Mouse (Mus musculus) spleen, postnatal 14 days (tissue): ENCODE measurements around the gene Clec1a.
"Not testable (repeated sequence)": the region's sequence is repeated elsewhere in the genome, so short reads cannot be mapped to it uniquely, and the experiment has no call there.

Source experiments
- DNase-seq, 2 experiments: peaks; one replicate each; pipeline ENCODE4 v3.0.0; 2021 to 2022; ENCODE audit warnings: low spot score in 2 of 2

Clec1a gene

GRCm38 (mm10) chr6:129451411-129452039 is at the start of gene Clec1a:
Gene Clec1a, minus strand, starts transcription at chr6:129452000.
- no peak for DNase-seq

GRCm38 (mm10) chr6:129499516-129499915 is 47.7 kb upstream of the Clec1a start:
- not testable (repeated sequence) for DNase-seq

GRCm38 (mm10) chr6:129497345-129498218 is 45.8 kb upstream of the Clec1a start:
- no peak for DNase-seq

- no peak for DNase-seq
Observed at GRCm38 (mm10) chr6:129494924-129495323, 43.1 kb upstream of the Clec1a start.

GRCm38 (mm10) chr6:129480089-129480958 is 28.5 kb upstream of the Clec1a start:
- DNase-seq = no peak

GRCm38 (mm10) chr6:129476404-129477126 is 24.8 kb upstream of the Clec1a start:
- no peak for DNase-seq

- no peak for DNase-seq
Observed at GRCm38 (mm10) chr6:129472627-129473026, 20.8 kb upstream of the Clec1a start.

- DNase-seq = no peak
Observed at GRCm38 (mm10) chr6:129471386-129471785, 19.6 kb upstream of the Clec1a start.

- no peak for DNase-seq
Observed at GRCm38 (mm10) chr6:129449743-129450142, 2.1 kb downstream of the Clec1a start.

- DNase-seq = no peak
Observed at GRCm38 (mm10) chr6:129438033-129438432, 13.8 kb downstream of the Clec1a start.

- no peak for DNase-seq
Observed at GRCm38 (mm10) chr6:129436025-129436424, 15.8 kb downstream of the Clec1a start.

GRCm38 (mm10) chr6:129434239-129434638 is 17.6 kb downstream of the Clec1a start:
- DNase-seq = no peak

GRCm38 (mm10) chr6:129427281-129427680 is 24.5 kb downstream of the Clec1a start:
- no peak for DNase-seq

- no peak for DNase-seq
Observed at GRCm38 (mm10) chr6:129425812-129426211, 26.0 kb downstream of the Clec1a start.

GRCm38 (mm10) chr6:129425217-129425616 is 26.6 kb downstream of the Clec1a start:
- no peak for DNase-seq

- peak; percentile 34 to 57 for DNase-seq
Observed at GRCm38 (mm10) chr6:129423734-129424072, 28.1 kb downstream of the Clec1a start.

- no peak for DNase-seq
Observed at GRCm38 (mm10) chr6:129423040-129423733, 28.6 kb downstream of the Clec1a start.

- DNase-seq = no peak
Observed at GRCm38 (mm10) chr6:129422311-129422710, 29.5 kb downstream of the Clec1a start.

- no peak for DNase-seq
Observed at GRCm38 (mm10) chr6:129414177-129414576, 37.6 kb downstream of the Clec1a start.

- no peak for DNase-seq
Observed at GRCm38 (mm10) chr6:129408562-129408961, 43.2 kb downstream of the Clec1a start, which contains the start of gene Clec9a. Gene Clec9a, plus strand, starts transcription at chr6:129408862.

- DNase-seq = no peak
Observed at GRCm38 (mm10) chr6:129407324-129407723, 44.5 kb downstream of the Clec1a start.
